Mouse (Mus musculus): ENCODE measurements around the gene Hist1h3b. TPM values are rescaled to one million over a fixed set of nuclear protein-coding genes. Genes with fewer than 3 reads are reported as not detected.

Gene Hist1h3b
- polyA plus RNA-seq, 1 experiment: 1.3 TPM

DNA sequence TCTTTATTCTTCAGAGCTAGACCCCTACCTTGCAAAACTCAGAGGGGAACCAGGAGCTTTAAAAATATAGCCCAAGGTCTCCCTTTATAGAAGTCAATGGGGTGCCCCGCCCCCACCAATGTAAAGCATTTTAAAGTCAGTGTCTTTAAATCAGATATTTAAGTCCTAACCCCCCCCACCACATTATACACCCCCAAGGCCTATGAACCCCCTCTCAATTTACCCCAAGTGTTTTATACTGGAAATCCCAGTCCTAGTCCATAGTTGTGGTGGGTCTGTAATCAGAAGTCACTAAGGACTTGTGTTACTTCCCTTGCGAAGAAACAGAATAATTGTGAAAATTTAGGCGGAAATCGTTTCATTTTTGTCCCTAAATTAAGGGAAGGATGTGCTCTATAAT is 14.0 kb upstream of the Hist1h3b start:
- no peaks in the 10 kb centered on the region for H3K27me3 ChIP-seq (ENCODE audit: control insufficient read depth, insufficient read depth, insufficient read length)
- H3K36me3 ChIP-seq (ENCODE audit: control insufficient read depth, insufficient read depth): no peaks in the 10 kb centered on the region
- H3ac ChIP-seq (ENCODE audit: control insufficient read depth, insufficient read length): no peak overlapping the region
- H3K4me3 ChIP-seq: peak overlapping the region; percentile 47
- no peaks in the 10 kb centered on the region for H3K79me2 ChIP-seq (ENCODE audit: control insufficient read depth, insufficient read depth)
- no peak for TF ChIP-seq CEBPB (IDR thresholded peaks at IDR 0.05; ENCODE audit: insufficient read depth, poor library complexity, severe bottlenecking)
- no peak for TF ChIP-seq MAX (IDR thresholded peaks at IDR 0.05; ENCODE audit: low read depth)
- TF ChIP-seq TCF12 (IDR thresholded peaks at IDR 0.05; ENCODE audit: insufficient read depth, poor library complexity, severe bottlenecking): no peak
- TF ChIP-seq POLR2AphosphoS2 (IDR thresholded peaks at IDR 0.05; ENCODE audit: insufficient read length, low read depth): no peak
- no peak for TF ChIP-seq MYOG (IDR thresholded peaks at IDR 0.05; ENCODE audit: control insufficient read depth in 1 of 3, insufficient read depth in 1 of 3, insufficient read length in 2 of 3, low read depth in 2 of 3)
- TF ChIP-seq USF1 (IDR thresholded peaks at IDR 0.05; ENCODE audit: low read depth): no peak
- no peak for TF ChIP-seq SRF (IDR thresholded peaks at IDR 0.05; ENCODE audit: control insufficient read depth, insufficient read length, low read depth)
- H3K4me2 ChIP-seq (ENCODE audit: low read depth): peak overlapping the region; percentile 69

- H3K27me3 ChIP-seq (ENCODE audit: control insufficient read depth, insufficient read depth, insufficient read length): no peaks in the 10 kb centered on the region
- no peak within 1 kb of the TSS for H3ac ChIP-seq (ENCODE audit: control insufficient read depth, insufficient read length)
- H3K4me2 ChIP-seq (ENCODE audit: low read depth): peak within 1 kb of the TSS; percentile 85
- no peaks in the 10 kb centered on the region for H3K79me2 ChIP-seq (ENCODE audit: control insufficient read depth, insufficient read depth)
- peak within 1 kb of the TSS; percentile 47 for H3K4me3 ChIP-seq
- no peak for TF ChIP-seq TCF3 (IDR thresholded peaks at IDR 0.05; ENCODE audit: insufficient read length, low read depth)
- TF ChIP-seq MYOG (IDR thresholded peaks at IDR 0.05; ENCODE audit: control insufficient read depth in 1 of 3, insufficient read depth in 1 of 3, insufficient read length in 2 of 3, low read depth in 2 of 3): no peak
- no peak for TF ChIP-seq SRF (IDR thresholded peaks at IDR 0.05; ENCODE audit: control insufficient read depth, insufficient read length, low read depth)
- TF ChIP-seq USF1 (IDR thresholded peaks at IDR 0.05; ENCODE audit: low read depth): no peak
- TF ChIP-seq REST (IDR thresholded peaks at IDR 0.05; ENCODE audit: insufficient read depth, insufficient read length): no peak
- TF ChIP-seq TCF12 (IDR thresholded peaks at IDR 0.05; ENCODE audit: insufficient read depth, poor library complexity, severe bottlenecking): no peak
- no peak for TF ChIP-seq E2F4 (IDR thresholded peaks at IDR 0.05; ENCODE audit: insufficient read depth)
- TF ChIP-seq POLR2AphosphoS2 (IDR thresholded peaks at IDR 0.05; ENCODE audit: insufficient read length, low read depth): peak; percentile 99
- peak; percentile 96 for TF ChIP-seq POLR2A (IDR thresholded peaks at IDR 0.05; ENCODE audit: insufficient read length, low read depth)
- TF ChIP-seq MAX (IDR thresholded peaks at IDR 0.05; ENCODE audit: low read depth): no peak
- H3K36me3 ChIP-seq (ENCODE audit: control insufficient read depth, insufficient read depth): no peaks in the 10 kb centered on the region
Observed at GRCm38 (mm10) chr13:23738677-23739068, 13.4 kb upstream of the Hist1h3b start, which contains the start of gene Hist1h1c. Gene Hist1h1c, plus strand, starts transcription at chr13:23738808.

DNA sequence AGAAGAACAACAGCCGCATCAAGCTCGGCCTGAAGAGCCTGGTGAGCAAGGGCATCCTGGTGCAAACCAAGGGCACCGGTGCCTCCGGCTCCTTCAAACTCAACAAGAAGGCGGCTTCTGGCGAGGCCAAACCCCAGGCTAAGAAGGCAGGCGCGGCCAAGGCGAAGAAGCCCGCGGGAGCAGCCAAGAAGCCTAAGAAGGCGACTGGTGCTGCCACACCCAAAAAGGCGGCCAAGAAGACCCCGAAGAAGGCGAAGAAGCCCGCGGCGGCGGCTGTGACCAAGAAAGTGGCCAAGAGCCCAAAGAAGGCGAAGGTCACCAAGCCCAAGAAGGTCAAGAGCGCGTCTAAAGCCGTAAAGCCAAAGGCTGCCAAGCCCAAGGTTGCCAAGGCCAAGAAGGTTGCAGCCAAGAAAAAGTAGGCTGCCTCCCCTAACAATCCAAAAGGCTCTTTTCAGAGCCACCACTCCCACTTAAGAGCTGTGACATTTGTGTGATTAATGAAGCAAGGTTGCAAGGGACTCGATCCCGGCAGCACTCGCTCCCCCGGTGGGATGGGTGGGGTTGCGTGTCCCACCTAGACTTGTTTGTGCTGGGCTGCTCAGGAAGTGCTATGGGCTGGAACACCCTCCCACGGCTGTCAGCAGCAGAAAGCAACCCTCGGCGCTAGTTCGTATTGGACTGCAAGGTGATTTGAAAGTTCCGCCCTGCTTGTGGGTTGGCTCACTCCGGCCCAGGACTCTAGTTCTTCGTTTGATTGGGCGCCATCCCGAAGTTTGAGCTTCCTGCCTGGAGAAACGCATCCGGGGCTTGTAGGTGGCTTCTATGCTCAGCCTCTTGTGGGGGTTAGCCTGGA is 12.8 kb upstream of the Hist1h3b start:
- peak overlapping the region; percentile 85 for H3K4me2 ChIP-seq (ENCODE audit: low read depth)
- no peaks in the 10 kb centered on the region for H3K36me3 ChIP-seq (ENCODE audit: control insufficient read depth, insufficient read depth)
- H3ac ChIP-seq (ENCODE audit: control insufficient read depth, insufficient read length): no peak overlapping the region
- peak overlapping the region; percentile 47 for H3K4me3 ChIP-seq
- no peaks in the 10 kb centered on the region for H3K79me2 ChIP-seq (ENCODE audit: control insufficient read depth, insufficient read depth)
- no peaks in the 10 kb centered on the region for H3K27me3 ChIP-seq (ENCODE audit: control insufficient read depth, insufficient read depth, insufficient read length)
- TF ChIP-seq POLR2A (IDR thresholded peaks at IDR 0.05; ENCODE audit: insufficient read length, low read depth) (peak; percentile 90), MYOG (IDR thresholded peaks at IDR 0.05; ENCODE audit: control insufficient read depth in 1 of 3, insufficient read depth in 1 of 3, insufficient read length in 2 of 3, low read depth in 2 of 3) (no peak), USF1 (IDR thresholded peaks at IDR 0.05; ENCODE audit: low read depth) (no peak), POLR2AphosphoS2 (IDR thresholded peaks at IDR 0.05; ENCODE audit: insufficient read length, low read depth) (peak; percentile 97), MAX (IDR thresholded peaks at IDR 0.05; ENCODE audit: low read depth) (no peak), MYOD1 (IDR thresholded peaks at IDR 0.05; ENCODE audit: control insufficient read depth in 1 of 3, insufficient read length in 2 of 3, low read depth in 2 of 3) (no peak), E2F4 (IDR thresholded peaks at IDR 0.05; ENCODE audit: insufficient read depth) (peak; percentile 95), REST (IDR thresholded peaks at IDR 0.05; ENCODE audit: insufficient read depth, insufficient read length) (no peak), SRF (IDR thresholded peaks at IDR 0.05; ENCODE audit: control insufficient read depth, insufficient read length, low read depth) (no peak)

DNA sequence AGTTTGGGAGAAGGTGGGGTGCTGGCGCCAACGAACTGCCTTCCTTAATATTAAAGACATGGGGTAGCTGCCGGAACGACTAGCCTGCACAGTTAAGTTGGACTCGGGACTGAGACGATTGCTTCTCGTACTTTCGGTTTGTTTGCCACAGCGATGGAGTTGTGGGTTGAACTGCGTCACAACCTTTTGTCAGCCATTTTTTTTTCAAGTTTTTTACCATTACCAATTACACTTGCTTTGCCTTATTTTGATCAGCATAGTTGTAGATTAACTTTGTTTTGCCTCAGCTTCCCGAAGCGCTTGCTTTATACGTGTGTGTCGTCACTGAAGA is 12.2 kb upstream of the Hist1h3b start:
- H3K36me3 ChIP-seq (ENCODE audit: control insufficient read depth, insufficient read depth): no peaks in the 10 kb centered on the region
- TF ChIP-seq POLR2AphosphoS2 (IDR thresholded peaks at IDR 0.05; ENCODE audit: insufficient read length, low read depth) (peak; percentile 74), E2F4 (IDR thresholded peaks at IDR 0.05; ENCODE audit: insufficient read depth) (no peak), POLR2A (IDR thresholded peaks at IDR 0.05; ENCODE audit: insufficient read length, low read depth) (peak; percentile 8), SRF (IDR thresholded peaks at IDR 0.05; ENCODE audit: control insufficient read depth, insufficient read length, low read depth) (no peak), MAX (IDR thresholded peaks at IDR 0.05; ENCODE audit: low read depth) (no peak)

DNA sequence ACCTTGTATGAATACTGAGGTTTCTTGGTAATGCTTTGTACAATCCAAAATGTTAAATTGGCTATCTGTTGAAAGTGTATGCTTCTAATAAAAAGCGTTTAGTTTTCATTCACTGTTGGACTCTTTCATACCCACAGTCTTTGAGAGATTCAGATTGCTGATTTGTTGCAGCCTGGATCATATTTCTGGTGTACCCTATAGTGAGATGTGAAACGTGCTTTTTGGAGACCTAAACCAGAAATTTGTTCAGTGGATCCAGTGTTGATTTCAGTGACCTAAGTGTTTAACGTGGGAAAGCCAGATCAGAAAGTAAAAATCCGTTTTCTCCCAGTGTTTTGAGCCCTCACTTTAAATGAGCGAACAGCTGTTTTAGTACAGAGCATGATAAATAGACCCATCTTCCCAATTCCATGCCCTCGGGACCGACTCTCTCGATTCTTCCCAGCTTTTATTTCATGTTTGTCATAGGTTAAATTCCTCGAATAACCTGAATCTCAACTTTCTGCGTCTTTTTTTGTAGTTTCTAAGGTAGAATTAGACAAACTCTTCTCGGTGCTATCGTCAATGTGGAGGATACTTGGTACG is 11.7 kb upstream of the Hist1h3b start:
- TF ChIP-seq TCF3 (IDR thresholded peaks at IDR 0.05; ENCODE audit: insufficient read length, low read depth): no peak
- no peak for TF ChIP-seq MAX (IDR thresholded peaks at IDR 0.05; ENCODE audit: low read depth)
- TF ChIP-seq E2F4 (IDR thresholded peaks at IDR 0.05; ENCODE audit: insufficient read depth): no peak
- no peak for TF ChIP-seq MYOG (IDR thresholded peaks at IDR 0.05; ENCODE audit: control insufficient read depth in 1 of 3, insufficient read depth in 1 of 3, insufficient read length in 2 of 3, low read depth in 2 of 3)
- TF ChIP-seq CEBPB (IDR thresholded peaks at IDR 0.05; ENCODE audit: insufficient read depth, poor library complexity, severe bottlenecking): no peak
- TF ChIP-seq POLR2AphosphoS2 (IDR thresholded peaks at IDR 0.05; ENCODE audit: insufficient read length, low read depth): no peak
- TF ChIP-seq POLR2A (IDR thresholded peaks at IDR 0.05; ENCODE audit: insufficient read length, low read depth): no peak
- no peak for TF ChIP-seq USF1 (IDR thresholded peaks at IDR 0.05; ENCODE audit: low read depth)
- TF ChIP-seq MYOD1 (IDR thresholded peaks at IDR 0.05; ENCODE audit: control insufficient read depth in 1 of 3, insufficient read length in 2 of 3, low read depth in 2 of 3): no peak
- no peak for TF ChIP-seq SRF (IDR thresholded peaks at IDR 0.05; ENCODE audit: control insufficient read depth, insufficient read length, low read depth)
- TF ChIP-seq TCF12 (IDR thresholded peaks at IDR 0.05; ENCODE audit: insufficient read depth, poor library complexity, severe bottlenecking): no peak
- TF ChIP-seq REST (IDR thresholded peaks at IDR 0.05; ENCODE audit: insufficient read depth, insufficient read length): no peak
- H3K79me2 ChIP-seq (ENCODE audit: control insufficient read depth, insufficient read depth): no peaks in the 10 kb centered on the region
- peak overlapping the region; percentile 85 for H3K4me2 ChIP-seq (ENCODE audit: low read depth)
- no peaks in the 10 kb centered on the region for H3K27me3 ChIP-seq (ENCODE audit: control insufficient read depth, insufficient read depth, insufficient read length)
- peak overlapping the region; percentile 47 for H3K4me3 ChIP-seq
- no peaks in the 10 kb centered on the region for H3K36me3 ChIP-seq (ENCODE audit: control insufficient read depth, insufficient read depth)
- H3ac ChIP-seq (ENCODE audit: control insufficient read depth, insufficient read length): no peak overlapping the region

More for the DNA sequence above, 12.2 kb upstream of the Hist1h3b start:
- no peaks in the 10 kb centered on the region for H3K27me3 ChIP-seq (ENCODE audit: control insufficient read depth, insufficient read depth, insufficient read length)
- no peaks in the 10 kb centered on the region for H3K79me2 ChIP-seq (ENCODE audit: control insufficient read depth, insufficient read depth)
- no peak overlapping the region for H3ac ChIP-seq (ENCODE audit: control insufficient read depth, insufficient read length)
- peak overlapping the region; percentile 85 for H3K4me2 ChIP-seq (ENCODE audit: low read depth)
- peak overlapping the region; percentile 47 for H3K4me3 ChIP-seq

Data from myocyte (in vitro differentiated cells).